Mouse (Mus musculus) ovary, adult 18-20 months (tissue): ENCODE results near the gene D030056L22Rik.
A peak's percentile ranks its signal among the peaks of the same experiment; 100 is the strongest.

ENCODE experiments used
- DNase-seq: peaks from one replicate; pipeline ENCODE4 v3.0.0; 2022; ENCODE audit warnings: low spot score, mixed read lengths

D030056L22Rik gene

DNA sequence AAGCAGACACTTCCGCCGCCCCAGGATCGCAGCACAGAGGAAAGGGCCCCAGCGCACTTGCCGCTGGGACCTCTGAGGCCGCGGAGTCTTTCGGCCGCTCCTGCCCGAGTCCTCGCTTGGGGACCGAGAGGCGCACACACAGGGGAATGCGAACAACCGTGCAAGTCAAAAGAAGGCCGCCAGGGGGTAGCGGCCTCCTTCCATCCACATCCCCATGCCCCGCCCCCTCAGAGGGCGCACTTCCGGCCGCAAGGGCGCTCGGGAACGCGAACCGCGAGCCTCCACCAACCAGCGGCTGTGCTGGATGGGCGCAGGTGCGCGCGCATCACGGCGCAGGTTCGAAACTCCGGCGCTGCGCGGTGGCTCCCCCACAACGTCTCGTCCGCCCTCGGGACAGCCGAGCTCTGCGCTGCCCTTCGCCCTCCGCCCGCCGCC is at the start of gene D030056L22Rik:
TSS of gene D030056L22Rik (plus strand) at position 328 of the 435 bp plus-strand sequence.
- peak; percentile 95 for DNase-seq

DNA sequence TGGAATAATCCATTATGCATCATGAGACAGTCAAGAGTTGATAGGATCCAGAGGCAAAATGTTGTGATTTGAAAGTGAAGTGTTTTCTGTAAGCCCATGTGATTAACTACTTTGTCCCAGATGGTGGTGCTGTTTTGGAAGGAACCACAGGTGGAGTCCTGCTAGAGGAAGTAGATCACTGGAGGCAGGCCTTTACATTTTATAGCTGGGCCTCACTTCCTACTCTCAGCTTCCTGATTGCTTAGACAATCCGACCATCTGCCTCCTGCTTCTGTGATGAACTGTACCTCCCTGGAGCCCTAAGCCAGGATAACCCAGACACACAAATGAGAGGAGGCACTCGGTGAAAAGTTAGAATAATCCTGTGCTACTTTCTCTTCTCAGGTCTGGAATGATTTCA is 49.1 kb upstream of the D030056L22Rik start:
- DNase-seq = no peak

DNA sequence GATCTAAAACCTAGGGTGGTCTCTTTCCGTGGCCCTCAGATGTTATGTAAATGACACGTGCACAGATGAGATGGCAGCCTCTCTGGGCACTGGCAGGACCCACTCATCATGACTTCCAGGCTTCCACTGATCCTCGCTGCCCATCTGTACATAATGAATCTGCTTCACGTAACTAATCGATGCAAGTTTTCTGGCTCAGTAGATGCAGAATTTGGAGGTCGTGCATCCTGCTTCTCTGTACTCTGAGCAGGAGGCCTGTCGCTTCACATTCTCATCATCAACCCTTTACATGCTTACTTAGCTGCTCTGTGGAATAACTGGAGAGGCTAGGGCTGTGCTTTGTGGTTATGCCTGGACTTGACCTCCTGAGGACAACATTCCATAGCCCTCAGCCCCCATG is 46.0 kb upstream of the D030056L22Rik start:
- no peak for DNase-seq

DNA sequence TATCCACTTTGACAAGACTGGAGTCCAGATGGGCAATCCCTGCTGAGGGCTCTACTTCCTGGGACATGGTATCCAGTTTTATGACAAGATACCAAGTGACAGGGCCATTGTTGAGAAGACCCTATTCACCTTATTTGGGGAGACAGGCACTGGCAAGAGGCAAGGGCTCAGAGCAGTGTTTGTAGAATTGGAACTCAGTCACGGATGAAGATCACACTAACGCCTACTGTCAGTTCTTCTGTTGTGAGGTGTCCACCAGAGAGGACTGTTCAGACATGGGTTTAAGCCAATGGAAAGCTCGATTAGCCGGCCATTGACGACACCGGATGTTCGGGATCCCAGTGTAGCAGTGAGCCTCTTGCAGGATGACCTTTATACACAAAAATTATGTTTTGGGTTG is 43.4 kb upstream of the D030056L22Rik start:
- DNase-seq = no peak

DNA sequence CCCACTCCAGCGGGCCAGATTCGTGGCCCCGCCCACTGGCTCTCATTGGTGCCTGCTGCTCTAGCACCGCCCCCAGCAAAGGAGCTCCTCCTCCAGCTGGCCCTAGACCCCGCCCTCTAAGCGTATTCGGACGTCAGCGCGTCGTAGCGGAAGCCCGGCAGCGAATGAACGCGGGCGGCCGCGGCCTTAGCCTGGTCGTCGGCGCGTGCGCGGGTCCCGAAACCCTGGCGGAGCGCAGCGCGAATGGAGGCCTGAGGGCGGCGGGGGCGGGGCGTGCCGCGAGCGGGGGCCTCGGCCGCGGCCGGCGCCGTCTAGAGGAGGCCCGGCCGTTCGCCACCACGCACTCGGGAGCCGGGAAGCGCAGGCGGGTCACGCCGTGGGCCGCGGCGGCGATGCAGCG is 42.4 kb upstream of the D030056L22Rik start, which contains the start of gene Carnmt1:
TSS of gene Carnmt1 (plus strand) at position 157 of the 400 bp plus-strand sequence.
- peak; percentile 97 for DNase-seq

DNA sequence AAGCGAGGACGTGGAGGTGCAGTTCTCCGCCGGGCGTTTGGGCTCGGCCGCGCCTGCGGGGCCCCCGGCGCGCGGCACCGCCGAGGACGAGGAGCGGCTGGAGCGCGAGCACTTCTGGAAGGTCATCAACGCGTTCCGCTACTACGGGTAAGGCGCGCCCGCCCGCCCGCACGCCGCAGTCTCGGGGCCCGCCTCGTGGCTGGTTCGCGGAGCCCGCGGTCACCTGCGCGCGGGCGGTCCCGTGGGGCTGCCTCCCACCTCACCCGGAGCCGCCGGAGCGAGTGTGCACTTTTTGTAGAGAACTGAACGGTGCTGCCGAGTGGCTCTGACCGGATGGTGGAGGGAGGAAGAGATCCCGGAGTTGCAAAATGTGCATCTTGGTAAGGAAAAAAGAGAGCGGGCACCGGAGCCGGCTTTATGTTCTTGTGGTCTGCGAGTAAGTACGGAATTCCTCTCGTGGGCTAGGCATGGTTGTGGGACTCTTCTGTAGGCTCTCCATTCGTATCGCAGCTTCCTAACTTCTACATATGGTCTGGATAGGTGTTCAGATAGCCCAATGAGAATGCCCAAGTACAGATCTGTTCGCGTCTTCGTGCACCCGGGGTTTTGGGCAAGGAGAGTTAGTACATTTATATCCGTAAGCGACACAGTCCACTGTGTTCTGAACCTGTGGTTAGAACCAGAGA is 41.8 kb upstream of the D030056L22Rik start:
- DNase-seq = no peak

DNA sequence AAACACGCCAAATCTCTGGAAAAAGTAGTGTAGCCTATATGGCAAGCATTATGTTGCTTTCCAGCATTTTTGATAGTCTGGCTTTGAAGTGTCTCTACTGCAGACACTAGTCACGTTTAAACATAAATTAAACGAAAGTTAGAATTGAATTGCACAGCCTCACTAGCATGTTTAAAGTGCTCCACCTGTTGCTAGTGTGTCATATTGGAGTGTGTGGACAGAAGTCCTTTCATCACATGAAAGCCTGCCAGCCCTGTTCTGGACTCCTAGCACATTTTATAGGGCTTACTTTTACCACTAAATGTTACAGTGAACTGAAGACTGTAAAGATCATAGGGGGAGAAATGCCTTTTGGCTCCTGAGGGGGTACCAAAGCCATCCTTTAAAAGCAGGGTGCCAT is 40.5 kb upstream of the D030056L22Rik start:
- no peak for DNase-seq

DNA sequence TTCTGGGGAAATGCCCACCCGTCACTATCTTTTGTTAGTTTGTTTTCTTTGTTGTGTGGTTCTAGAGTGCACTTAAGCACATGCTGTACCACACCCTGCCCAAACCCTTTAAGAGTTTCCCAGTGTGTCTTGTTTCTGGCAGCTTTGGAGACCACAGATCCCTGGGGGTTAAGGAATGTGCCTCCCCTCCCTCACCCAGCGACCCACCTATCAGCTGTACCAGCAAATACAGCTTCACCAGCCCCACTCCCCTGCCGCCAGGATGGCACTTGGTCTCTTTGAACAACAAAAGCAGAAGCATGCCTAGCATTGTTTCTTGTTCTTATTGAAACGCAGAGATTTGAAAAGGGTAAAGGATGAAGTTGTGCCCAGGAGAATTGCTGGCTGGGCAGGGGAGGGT is 39.9 kb upstream of the D030056L22Rik start:
- DNase-seq = no peak

DNA sequence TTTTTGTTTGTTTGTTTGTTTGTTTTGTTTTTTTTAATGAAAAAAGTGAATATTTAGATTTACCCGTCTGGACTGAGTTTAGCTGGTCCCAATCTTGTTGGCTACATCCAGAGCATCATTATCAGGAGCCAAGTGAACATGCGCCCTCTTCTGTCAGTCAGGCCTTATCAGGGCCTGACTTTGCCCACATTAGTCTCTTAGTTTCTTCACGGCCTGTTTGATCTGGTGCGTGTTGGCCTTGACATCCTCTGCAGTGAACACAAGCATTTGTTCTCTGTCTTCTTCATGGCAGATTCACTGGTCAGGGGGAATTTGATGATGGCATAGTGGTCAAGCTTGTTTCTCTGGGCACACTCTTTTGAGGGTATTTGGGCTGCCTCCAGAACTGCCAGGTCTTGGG is 30.9 kb upstream of the D030056L22Rik start:
- no peak for DNase-seq

DNA sequence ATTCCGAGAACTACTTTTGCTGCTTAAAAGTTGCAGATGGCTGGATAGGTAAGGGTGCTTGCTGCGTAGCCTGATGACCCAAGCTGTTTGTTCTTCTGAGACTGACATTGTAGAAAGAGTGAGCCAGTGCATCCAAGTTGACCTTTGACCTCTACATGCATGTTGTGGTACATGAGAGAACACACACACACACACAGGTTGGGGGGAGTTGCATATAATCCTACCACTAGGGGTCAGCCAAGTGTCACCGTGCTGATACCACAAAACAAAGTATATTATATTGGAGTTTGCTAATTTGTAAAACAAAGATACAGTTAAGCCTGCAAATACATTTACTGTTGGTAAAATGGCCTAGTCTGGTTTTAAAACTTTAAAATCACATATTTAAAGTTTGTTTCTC is 25.4 kb upstream of the D030056L22Rik start:
- no peak for DNase-seq

DNA sequence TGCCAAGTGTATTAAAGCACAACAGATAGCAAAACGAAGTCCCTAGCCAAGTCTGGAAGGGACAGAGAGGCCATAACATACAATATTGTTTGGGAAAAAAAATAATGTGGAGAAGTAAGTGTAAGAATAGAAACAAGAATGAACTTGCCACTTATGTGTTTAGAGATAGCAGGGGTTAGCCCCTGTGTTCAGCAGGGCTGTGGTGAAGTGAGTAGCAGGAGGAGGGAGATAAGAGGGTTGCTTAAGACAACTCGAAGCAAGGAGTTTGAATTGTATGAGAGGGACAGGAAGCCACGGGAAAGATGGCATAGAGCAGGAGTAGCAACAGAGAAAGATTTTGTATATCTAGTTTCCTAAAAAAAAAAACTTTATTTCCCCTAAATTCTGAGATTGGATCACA is 20.8 kb upstream of the D030056L22Rik start:
- DNase-seq = no peak

DNA sequence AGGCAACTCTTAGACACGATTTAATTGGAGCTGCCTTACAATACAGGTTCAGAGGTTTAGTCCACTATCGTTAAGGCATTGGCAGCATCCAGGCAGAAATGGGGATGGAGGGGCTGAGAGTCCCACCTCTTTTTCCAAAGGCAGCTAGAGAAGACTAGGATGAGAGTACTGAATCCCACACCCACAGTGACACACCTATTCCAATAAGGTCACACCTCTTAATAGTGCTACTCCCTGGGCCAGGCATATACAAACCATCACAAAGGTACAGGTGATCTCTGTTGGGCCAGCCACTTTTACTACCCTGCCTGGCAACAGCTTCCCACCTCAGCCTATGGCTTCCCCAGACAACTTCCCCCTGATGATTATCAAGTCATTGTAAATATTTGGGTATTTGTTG is 20.2 kb upstream of the D030056L22Rik start:
- no peak for DNase-seq

DNA sequence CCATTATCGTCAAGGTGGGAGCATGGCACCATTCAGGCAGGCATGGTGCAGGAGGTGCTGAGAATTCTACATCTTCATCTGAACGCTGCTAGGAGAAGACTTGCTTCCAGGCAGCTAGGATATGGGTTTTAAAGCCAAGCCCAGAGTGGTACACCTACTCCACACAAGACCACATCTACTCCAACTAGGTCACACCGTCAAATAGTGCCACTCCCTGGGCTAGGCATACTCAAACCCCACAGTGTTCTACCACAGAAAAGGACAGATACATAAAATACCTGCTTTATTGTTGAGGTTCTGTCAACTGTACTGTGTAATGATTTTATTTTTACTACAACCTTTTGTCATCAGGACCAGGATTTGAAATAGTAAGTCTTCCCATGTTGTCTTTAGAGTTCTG is 17.9 kb upstream of the D030056L22Rik start:
- DNase-seq = no peak

DNA sequence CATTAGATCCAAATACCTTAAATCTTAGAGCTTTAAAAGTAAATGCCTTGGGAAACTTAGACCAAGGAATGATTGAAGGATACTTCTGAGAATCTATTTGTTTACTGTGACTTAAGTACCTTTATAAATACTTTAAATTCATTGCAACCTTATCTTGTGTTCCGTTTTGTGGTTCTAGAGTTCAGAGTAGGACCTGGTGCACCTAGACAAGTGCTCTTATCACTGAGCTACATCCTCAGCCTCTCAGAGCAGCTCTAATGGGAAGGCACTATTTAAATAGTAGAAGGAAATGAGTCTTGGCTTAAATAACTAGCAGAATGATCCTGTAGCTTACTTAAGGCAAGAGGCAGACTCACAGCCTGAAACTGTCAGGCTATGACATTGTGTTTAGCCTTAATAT is 17.4 kb upstream of the D030056L22Rik start:
- DNase-seq = no peak

DNA sequence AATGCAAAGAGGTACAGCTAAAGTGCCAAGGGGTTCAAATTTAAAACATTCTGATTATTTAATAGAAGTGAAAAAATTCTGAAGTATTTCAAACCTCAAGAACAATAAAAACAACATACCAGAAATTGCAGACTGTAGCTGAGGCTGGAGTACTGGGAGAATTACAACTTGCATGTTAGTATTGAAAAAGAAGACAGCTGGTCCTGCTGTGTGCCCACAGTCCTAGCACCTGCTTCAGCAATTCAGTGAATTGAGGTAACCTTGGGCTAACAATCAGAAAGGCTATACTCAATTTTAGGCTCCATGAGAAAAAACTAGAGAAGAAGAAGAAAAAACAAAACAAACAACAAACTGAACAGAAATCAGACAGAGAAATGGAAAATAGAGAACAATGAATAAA is 4.9 kb upstream of the D030056L22Rik start:
- DNase-seq = no peak

DNA sequence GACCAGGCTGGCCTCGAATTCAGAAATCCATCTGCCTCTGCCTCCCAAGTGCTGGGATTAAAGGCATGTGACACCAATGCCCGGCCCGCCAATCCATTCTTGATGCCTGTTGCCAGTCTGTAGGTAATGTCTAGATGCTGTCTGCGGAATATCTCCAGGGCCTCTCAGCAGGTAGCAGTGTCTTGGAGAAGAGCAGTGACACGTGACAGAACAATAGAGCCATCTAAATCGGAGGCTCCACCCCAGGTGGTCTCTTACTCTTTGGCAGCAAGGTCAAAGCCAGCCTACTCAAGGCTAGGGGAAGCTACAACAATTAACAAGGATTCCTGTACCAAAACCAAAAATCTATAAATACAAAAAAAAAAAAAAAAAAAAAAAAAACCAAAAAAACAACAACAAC is 2.1 kb upstream of the D030056L22Rik start:
- no peak for DNase-seq

DNA sequence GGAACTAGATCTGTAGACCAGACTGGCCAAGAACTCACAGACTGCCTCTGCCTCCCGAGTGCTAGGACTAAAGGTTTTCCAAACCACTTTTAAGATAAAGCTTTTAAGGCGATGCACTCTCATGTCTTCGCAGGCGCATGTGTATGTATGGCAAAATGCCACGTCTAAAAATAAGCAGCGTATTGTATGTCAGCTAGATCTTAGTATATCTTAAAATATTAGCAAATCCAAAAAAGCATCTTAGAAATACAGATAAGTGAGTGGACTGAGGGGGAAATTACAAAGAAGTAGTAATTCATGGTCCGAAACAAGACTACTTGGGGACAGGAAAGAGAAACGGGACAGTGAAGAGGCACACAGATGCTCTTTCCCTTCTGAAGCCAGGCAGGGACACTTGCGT is 1.4 kb upstream of the D030056L22Rik start:
- no peak for DNase-seq

DNA sequence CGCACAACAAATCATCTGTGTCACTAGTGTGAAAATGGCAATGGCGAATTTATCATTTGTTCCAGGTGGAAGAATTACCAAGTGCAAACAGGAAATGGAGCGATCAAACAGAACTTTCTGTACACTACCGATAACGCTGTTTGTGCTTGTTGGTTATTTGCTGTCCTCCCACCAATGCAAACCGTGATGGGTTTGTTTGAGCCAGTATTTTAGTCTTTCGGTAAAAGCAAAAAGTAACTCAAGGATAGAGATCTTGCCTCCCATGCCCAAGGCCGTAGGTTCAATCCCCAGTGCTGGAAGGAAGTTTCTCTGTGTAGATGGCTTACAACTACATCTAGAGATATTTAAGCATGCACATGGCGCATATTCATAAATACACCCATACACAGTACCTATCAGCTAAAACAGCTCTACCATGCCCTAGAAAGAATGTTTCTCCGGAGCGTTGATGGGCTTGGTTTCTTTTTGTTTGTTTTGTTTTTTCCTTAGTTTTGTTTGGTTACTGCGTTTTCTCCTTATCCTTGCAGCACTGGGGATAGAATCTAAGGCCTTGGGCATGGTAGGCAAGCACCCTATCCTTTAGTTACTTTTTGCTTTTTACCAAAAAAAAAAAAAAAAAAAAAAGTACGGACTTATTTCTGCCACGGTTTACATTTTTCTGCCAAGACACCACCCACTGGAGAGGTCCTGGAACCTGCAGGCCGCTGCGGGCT is 684 bp upstream of the D030056L22Rik start:
- no peak for DNase-seq

DNA sequence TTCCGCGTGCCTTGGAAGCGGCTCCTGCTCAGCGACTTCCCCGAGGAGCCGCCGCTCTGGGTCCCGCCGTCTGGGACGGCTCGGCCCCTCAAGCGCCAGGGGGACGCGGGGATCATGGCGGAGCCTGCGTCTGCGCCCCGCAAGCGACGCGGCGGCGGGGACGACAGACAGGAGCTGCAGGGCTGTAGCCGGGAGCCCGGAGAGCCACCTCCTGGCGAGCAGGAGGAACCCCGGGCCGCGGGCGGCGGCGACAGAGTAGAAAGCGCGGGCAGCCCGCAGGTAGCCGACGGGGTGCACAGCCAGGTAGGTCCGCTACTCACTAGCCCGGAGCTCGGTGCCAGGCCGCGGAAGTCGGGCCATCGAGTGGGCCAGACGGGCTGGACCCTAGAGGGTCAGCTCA is 364 bp downstream of the D030056L22Rik start:
- peak; percentile 34 for DNase-seq

DNA sequence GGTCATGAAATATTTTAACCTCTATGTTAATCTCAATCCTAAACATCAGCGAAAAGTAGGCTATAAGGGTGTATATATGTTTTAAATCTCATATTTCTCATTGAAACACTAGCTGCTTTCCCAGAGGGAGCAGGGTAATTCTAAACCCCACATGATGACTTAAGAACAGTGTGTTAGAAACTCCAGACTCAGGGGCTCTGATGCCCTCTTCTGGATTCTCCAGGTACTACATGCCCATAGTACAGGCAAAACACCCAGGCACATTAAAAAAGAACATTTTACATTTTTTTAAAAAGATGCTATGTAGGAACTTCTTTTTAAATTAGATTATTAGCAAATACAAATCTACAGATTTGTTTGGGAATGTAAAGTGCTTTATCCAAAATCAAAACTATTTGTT is 3.4 kb downstream of the D030056L22Rik start:
- no peak for DNase-seq

DNA sequence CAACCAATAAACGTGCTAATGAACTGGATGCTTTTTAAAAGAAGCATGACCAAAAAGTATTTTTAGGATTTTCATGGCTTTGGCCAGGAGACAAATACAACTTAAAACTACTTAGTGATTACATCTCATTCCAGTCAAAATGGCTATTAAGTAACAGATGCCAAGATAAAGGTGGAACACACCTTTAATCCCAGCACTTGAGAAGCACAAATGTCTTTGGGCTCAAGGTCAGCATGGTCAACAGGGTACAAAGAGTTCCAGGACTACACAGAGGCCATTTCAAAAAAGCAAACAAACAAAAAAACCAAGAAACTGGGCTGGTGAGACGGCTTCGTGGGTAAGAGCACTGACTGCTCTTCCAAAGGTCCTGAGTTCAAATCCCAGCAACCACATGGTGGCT is 7.3 kb downstream of the D030056L22Rik start:
- no peak for DNase-seq

DNA sequence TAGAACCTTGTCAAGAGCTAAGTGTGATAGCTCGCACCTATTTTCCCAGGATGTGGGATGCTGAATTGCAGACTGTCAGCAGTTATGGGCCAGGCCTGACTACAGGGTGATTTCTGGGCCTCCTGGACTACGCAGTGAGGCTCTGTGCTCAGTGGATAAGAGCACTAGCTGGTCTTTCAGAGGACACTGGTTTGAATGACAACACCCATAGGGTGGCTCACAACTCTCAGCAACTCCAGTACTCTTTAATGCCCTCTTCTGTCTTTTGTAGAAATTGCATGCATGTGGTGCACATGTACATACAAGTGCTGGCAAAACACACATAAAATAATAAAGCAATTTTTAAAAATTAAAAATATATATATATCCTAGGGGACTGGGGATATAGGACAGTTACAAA is 12.2 kb downstream of the D030056L22Rik start:
- DNase-seq = no peak

DNA sequence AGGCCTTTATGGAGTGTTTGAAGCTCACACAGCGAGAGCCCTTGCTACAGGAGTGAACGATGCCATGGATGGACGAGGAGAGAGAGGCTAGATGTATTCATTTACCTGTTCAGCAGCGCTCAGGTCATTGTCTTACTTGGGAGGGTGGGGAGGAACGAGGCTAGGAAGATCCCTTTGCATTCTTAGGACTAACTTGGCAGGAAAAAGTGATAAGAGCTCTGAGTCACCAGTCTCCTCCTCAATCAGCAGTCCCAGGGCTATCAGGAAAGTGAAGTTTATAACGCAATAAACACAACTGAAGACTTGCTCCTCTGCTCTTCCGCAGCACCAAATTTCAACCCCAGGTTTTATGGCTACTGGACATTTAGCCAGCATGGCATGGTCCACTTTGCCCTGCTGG is 17.3 kb downstream of the D030056L22Rik start:
- DNase-seq = no peak

DNA sequence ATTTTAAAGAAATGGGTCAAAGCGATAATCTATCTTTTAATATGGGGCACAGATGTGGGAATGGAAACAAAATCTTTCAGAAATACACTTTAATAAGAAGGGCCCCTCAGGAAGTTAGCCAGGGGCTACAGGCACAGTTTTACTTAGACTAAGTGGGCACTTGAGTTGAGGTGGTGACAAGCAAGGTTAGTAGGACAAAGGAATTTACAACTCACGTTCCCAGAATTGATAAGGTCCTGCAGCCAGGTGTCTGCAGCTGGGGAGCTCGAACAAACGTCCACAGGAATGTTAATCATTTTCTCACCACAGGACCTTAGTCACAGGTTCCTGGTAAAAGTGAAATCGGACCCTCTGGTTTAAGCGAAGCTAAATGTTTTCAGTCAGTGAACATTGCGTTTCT is 18.1 kb downstream of the D030056L22Rik start:
- no peak for DNase-seq
